Mouse (Mus musculus) erythroblast, embryonic 14.5 days (primary cell): ENCODE results near the gene Gm8334. TPM values are rescaled to one million over a fixed set of nuclear protein-coding genes. Genes with fewer than 3 reads are reported as not detected.
"Not testable (repeated sequence)": the region's sequence is repeated elsewhere in the genome, so short reads cannot be mapped to it uniquely, and the experiment has no call there.

Experiments
- H3K27me3 ChIP-seq: 2 replicates; pipeline ENCODE4 v1.6.1; 2012; ENCODE audit warnings: inconsistent platforms; ENCODE audit not compliant: control insufficient read depth
- H3K36me3 ChIP-seq: 2 replicates; pipeline ENCODE4 v1.6.1; 2012; ENCODE audit warnings: mild to moderate bottlenecking, inconsistent platforms; ENCODE audit not compliant: control insufficient read depth
- H3K4me1 ChIP-seq: 2 replicates; pipeline ENCODE4 v1.6.1; 2012; ENCODE audit warnings: inconsistent platforms; ENCODE audit not compliant: control insufficient read depth
- H3K4me3 ChIP-seq: replicated peaks from 2 replicates; pipeline ENCODE3; 2012; ENCODE audit warnings: moderate library complexity, mild to moderate bottlenecking, inconsistent platforms
- H3K9me3 ChIP-seq: 2 replicates; pipeline ENCODE4 v1.6.1; 2012; ENCODE audit warnings: low read length, inconsistent platforms, mixed read lengths; ENCODE audit not compliant: control insufficient read depth
- polyA plus RNA-seq: library from polyadenylated mRNA; stranded (reverse); fragments of >175 nt; gene quantifications from 2 replicates; pipeline ENCODE4 v1.2.3, GENCODE M21; 2012

The Gm8334 gene
- polyA plus RNA-seq = not detected in 2 replicates

- H3K36me3 ChIP-seq, H3K9me3 ChIP-seq, H3K4me3 ChIP-seq, H3K4me1 ChIP-seq, H3K27me3 ChIP-seq: not testable (repeated sequence)
Measured at GRCm38 (mm10) chrX:148615053-148615452, at the start of gene Gm8334. Gene Gm8334 (minus strand): TSS chrX:148615153.

- not testable (repeated sequence) for H3K9me3 ChIP-seq, H3K36me3 ChIP-seq, H3K4me1 ChIP-seq, H3K27me3 ChIP-seq, H3K4me3 ChIP-seq
Measured at GRCm38 (mm10) chrX:148663298-148663697, 48.3 kb upstream of the Gm8334 start, which contains the start of gene Gm15127. Gene Gm15127 (plus strand): TSS chrX:148663598.

Other genes starting within 250 kb of the Gm8334 start
- gene Gm15114, start 126.2 kb downstream of the Gm8334 start, polyA plus RNA-seq = not detected in 2 replicates
- not detected in 2 replicates for gene Gm15127, start 48.4 kb upstream of the Gm8334 start, polyA plus RNA-seq
- gene Luzp4, start 242.5 kb upstream of the Gm8334 start, polyA plus RNA-seq = not detected in 2 replicates